Mouse (Mus musculus): Measurements from ENCODE around the gene Sec31a. TPM values are rescaled to one million over a fixed set of nuclear protein-coding genes. Genes with fewer than 3 reads are reported as not detected.
A peak's percentile ranks its signal among the peaks of the same experiment; 100 is the strongest.

Sec31a gene
- polyA plus RNA-seq, 1 experiment from 2014 or later: 120 TPM

DNA sequence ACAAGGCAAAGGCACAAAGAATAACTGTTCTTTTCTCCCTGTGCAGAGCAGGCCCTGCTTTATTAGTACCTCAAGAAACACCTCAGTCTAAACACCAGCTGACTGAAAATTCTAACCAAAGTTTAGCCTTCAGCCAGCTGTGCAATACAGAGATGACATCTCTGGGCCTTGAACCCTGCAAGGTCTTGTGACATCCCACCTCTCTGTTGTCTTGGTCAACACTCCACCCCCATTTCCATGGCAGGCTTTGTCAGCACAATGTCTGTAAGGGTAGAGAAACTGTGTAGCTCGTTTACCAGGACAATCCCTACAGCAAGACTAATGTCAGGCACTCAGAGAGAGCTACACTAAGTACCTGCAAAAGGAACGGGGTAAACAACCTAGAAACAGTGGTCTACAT lies 38.7 kb downstream of the Sec31a start:
- no peak for DNase-seq (ENCODE audit: low spot score)
- 80% methylated on average over 2 of the region's 2 CpGs for WGBS
- H3K36me3 ChIP-seq (replicated peaks; ENCODE audit: control insufficient read depth, insufficient read depth, low read depth, low read length): peaks cover 8% of the 10 kb centered on the region

DNA sequence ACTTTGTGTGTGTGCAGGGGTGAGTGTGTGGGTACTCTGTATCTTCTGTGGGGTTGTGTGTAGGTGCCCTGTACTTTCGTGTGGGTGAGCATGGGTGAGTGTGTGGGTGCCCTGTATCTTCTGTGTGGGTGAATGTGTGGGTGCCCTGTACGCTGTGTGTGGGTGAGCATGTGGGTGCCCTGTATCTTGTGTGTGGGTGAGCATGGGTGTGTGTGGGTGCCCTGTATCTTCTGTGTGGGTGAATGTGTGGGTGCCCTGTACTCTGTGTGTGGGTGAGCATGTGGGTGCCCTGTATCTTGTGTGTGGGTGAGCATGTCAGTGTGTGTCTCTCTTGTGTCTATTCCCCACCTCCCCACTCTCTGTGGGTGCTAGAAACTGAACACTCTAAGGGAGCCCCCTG lies 41.3 kb downstream of the Sec31a start:
- no peak overlapping the region for H3K4me3 ChIP-seq (ENCODE audit: low read depth, low read length)
- H3K9me3 ChIP-seq (replicated peaks; ENCODE audit: control insufficient read depth, low read length): no peaks in the 10 kb centered on the region
- no peak overlapping the region for H3K27ac ChIP-seq (replicated peaks; ENCODE audit: low read depth, low read length)
- no peak overlapping the region for H3K9ac ChIP-seq (replicated peaks; ENCODE audit: low read length)
- DNase-seq (ENCODE audit: low spot score) (no peak), ATAC-seq (replicated peaks; ENCODE audit: insufficient number of reproducible peaks, low FRiP score, low TSS enrichment, low read depth) (peak; percentile 65; the same call in 1 of the 2 replicates)
- WGBS: 96% methylated on average over 2 of the region's 2 CpGs
- H3K4me2 ChIP-seq (ENCODE audit: low read depth, low read length): no peak overlapping the region
- H3K27me3 ChIP-seq (ENCODE audit: control insufficient read depth, insufficient read depth, low read length): no peaks in the 10 kb centered on the region
- H3K36me3 ChIP-seq (replicated peaks; ENCODE audit: control insufficient read depth, insufficient read depth, low read depth, low read length): peaks cover 10% of the 10 kb centered on the region
- no peaks in the 10 kb centered on the region for H3K4me1 ChIP-seq (ENCODE audit: control insufficient read depth, insufficient read depth, low read length)

More for the DNA sequence above, 38.7 kb downstream of the Sec31a start:
- Histone ChIP-seq H3K4me3 (ENCODE audit: low read depth, low read length) (no peak overlapping the region), H3K4me1 (ENCODE audit: control insufficient read depth, insufficient read depth, low read length) (no peaks in the 10 kb centered on the region), H3K27ac (replicated peaks; ENCODE audit: low read depth, low read length) (no peak overlapping the region), H3K27me3 (ENCODE audit: control insufficient read depth, insufficient read depth, low read length) (no peaks in the 10 kb centered on the region), H3K9me3 (replicated peaks; ENCODE audit: control insufficient read depth, low read length) (no peaks in the 10 kb centered on the region), H3K4me2 (ENCODE audit: low read depth, low read length) (no peak overlapping the region), H3K9ac (replicated peaks; ENCODE audit: low read length) (no peak overlapping the region)
- ATAC-seq (replicated peaks; ENCODE audit: insufficient number of reproducible peaks, low FRiP score, low TSS enrichment, low read depth): no peak

DNA sequence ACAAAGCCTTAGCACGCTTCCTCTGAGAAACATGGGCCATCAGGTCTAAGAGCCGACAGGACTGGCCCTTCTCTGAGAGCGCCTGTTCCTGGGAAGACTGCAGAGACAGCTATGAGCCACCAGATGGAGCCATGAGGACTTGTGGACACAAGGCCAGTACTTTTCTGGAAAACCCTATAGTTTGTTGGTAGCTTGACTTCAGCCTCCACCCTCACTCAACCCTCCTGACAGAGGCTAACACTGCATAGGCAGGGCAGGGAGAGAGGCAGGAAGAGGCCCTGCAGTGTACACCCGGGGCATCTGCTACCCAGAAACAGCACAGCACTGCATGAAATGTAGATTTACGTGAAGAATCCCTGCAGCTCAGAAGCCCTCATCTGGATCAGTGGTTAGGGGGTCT lies 42.1 kb downstream of the Sec31a start:
- peaks cover 9% of the 10 kb centered on the region for H3K36me3 ChIP-seq (replicated peaks; ENCODE audit: control insufficient read depth, insufficient read depth, low read depth, low read length)
- peak; percentile 78 for DNase-seq (ENCODE audit: low spot score)
- no peak overlapping the region for H3K4me2 ChIP-seq (ENCODE audit: low read depth, low read length)
- 0 out of 2 replicates have a peak, but pooled peaks have one; percentile 34 for ATAC-seq (replicated peaks; ENCODE audit: insufficient number of reproducible peaks, low FRiP score, low TSS enrichment, low read depth)
- no peak overlapping the region for H3K9ac ChIP-seq (replicated peaks; ENCODE audit: low read length)
- WGBS: 61% methylated on average over 5 of the region's 5 CpGs
- H3K4me1 ChIP-seq (ENCODE audit: control insufficient read depth, insufficient read depth, low read length): no peaks in the 10 kb centered on the region
- no peaks in the 10 kb centered on the region for H3K9me3 ChIP-seq (replicated peaks; ENCODE audit: control insufficient read depth, low read length)
- no peaks in the 10 kb centered on the region for H3K27me3 ChIP-seq (ENCODE audit: control insufficient read depth, insufficient read depth, low read length)
- no peak overlapping the region for H3K4me3 ChIP-seq (ENCODE audit: low read depth, low read length)
- no peak overlapping the region for H3K27ac ChIP-seq (replicated peaks; ENCODE audit: low read depth, low read length)

DNA sequence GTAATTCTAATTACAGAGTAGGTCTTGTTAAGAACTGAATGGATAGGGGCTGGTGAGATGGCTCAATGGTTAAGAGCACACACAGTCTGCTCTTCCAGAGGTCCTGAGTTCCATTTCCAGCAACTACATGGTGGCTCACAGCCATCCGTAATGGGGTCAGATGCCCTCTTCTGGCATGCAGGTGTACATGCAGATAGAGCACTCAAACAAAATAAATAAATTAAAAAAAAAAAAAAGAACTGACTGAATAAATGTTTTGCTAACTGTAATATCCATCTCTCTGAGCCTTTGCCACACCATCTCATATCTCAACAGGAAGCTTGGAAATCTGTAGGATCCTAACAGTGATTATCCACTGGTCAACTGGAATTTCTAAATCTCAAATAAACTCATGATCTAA lies 45.1 kb downstream of the Sec31a start:
- Histone ChIP-seq H3K9ac (replicated peaks; ENCODE audit: low read length) (no peak overlapping the region), H3K36me3 (replicated peaks; ENCODE audit: control insufficient read depth, insufficient read depth, low read depth, low read length) (peaks cover 8% of the 10 kb centered on the region), H3K4me1 (ENCODE audit: control insufficient read depth, insufficient read depth, low read length) (no peaks in the 10 kb centered on the region), H3K27me3 (ENCODE audit: control insufficient read depth, insufficient read depth, low read length) (no peaks in the 10 kb centered on the region), H3K9me3 (replicated peaks; ENCODE audit: control insufficient read depth, low read length) (no peaks in the 10 kb centered on the region), H3K4me2 (ENCODE audit: low read depth, low read length) (no peak overlapping the region), H3K4me3 (ENCODE audit: low read depth, low read length) (no peak overlapping the region), H3K27ac (replicated peaks; ENCODE audit: low read depth, low read length) (no peak overlapping the region)
- WGBS: 57% methylated on average over 1 of the region's 1 CpGs
- ATAC-seq (replicated peaks; ENCODE audit: insufficient number of reproducible peaks, low FRiP score, low TSS enrichment, low read depth) (no peak), DNase-seq (ENCODE audit: low spot score) (no peak)

DNA sequence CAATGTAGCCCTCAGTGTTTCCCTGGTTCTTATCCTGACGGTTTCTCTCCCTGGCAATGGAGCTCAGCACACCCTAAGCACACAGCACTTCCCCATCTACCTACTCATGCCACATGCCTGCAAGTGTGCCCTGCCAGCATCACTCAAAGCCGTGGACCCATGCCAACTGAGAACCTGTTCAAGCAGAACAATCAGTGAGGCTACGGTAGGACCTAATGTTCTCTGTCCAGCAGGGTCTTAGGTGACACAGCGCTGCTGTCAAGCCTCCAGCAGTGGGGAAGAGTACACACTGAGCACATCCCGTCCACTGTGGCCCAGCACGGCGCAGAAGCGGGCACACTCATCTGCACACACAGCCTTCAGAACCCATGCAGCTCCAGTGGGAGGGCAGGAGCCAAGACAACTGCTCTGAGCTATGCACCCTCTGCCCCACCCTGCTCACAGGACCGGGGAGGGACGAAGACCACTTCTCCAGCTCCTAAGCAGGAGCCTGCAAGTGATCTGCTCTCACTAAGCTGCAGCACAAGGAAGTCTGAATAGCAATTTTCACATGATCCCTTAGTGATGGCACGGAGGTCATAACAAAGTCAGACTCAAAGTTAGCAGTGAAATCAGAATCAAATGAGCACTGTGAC lies 46.1 kb downstream of the Sec31a start:
- Histone ChIP-seq H3K9me3 (replicated peaks; ENCODE audit: control insufficient read depth, low read length) (no peaks in the 10 kb centered on the region), H3K27ac (replicated peaks; ENCODE audit: low read depth, low read length) (no peak overlapping the region), H3K4me3 (ENCODE audit: low read depth, low read length) (no peak overlapping the region), H3K9ac (replicated peaks; ENCODE audit: low read length) (no peak overlapping the region), H3K4me2 (ENCODE audit: low read depth, low read length) (no peak overlapping the region), H3K36me3 (replicated peaks; ENCODE audit: control insufficient read depth, insufficient read depth, low read depth, low read length) (peaks cover 11% of the 10 kb centered on the region), H3K27me3 (ENCODE audit: control insufficient read depth, insufficient read depth, low read length) (no peaks in the 10 kb centered on the region), H3K4me1 (ENCODE audit: control insufficient read depth, insufficient read depth, low read length) (no peaks in the 10 kb centered on the region)
- DNase-seq (ENCODE audit: low spot score) (no peak), ATAC-seq (replicated peaks; ENCODE audit: insufficient number of reproducible peaks, low FRiP score, low TSS enrichment, low read depth) (no peak)
- 93% methylated on average over 11 of the region's 11 CpGs for WGBS

DNA sequence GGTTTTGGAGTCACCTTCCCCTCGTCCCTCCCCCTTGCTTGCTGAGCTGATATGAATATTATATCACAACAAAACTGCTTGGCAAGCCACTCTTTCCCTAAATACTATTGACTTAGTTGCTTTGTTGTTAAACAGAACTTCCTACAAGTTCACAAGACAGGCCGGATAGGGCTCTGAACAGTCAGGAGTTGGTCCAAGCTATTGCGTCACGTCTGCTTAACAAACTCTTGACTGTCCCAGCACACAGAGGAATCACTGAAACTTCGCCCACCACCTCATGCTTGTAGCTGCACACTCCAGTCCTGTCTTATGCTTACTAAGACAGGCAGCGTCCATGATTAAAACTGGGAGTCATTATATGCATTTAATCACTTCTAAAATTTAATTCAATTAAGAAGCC lies 46.9 kb downstream of the Sec31a start:
- Histone ChIP-seq H3K4me3 (ENCODE audit: low read depth, low read length) (no peak overlapping the region), H3K9ac (replicated peaks; ENCODE audit: low read length) (no peak overlapping the region), H3K27ac (replicated peaks; ENCODE audit: low read depth, low read length) (no peak overlapping the region), H3K4me2 (ENCODE audit: low read depth, low read length) (no peak overlapping the region), H3K36me3 (replicated peaks; ENCODE audit: control insufficient read depth, insufficient read depth, low read depth, low read length) (peaks cover 15% of the 10 kb centered on the region), H3K27me3 (ENCODE audit: control insufficient read depth, insufficient read depth, low read length) (no peaks in the 10 kb centered on the region), H3K4me1 (ENCODE audit: control insufficient read depth, insufficient read depth, low read length) (no peaks in the 10 kb centered on the region), H3K9me3 (replicated peaks; ENCODE audit: control insufficient read depth, low read length) (no peaks in the 10 kb centered on the region)
- ATAC-seq (replicated peaks; ENCODE audit: insufficient number of reproducible peaks, low FRiP score, low TSS enrichment, low read depth) (no peak), DNase-seq (ENCODE audit: low spot score) (no peak)
- 94% methylated on average over 6 of the region's 6 CpGs for WGBS

DNA sequence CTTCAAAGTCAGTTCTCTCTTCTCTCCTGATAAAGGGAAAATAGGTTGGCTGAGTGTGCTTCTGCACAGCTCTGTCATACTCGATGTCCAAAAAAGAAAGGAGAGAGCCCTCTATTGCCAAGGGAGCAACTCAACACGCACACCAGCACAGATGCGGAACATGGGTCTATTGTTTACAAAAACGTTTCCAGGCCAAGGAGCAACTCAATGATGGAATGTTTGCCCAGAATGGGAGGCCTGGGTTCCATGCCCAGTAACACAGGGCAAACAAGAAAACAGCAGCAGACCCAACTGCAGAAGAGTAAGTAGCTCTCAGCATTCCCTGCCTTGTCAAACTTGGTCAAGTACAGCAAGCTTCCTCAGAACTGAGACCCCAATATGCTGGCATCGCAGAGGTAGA lies 47.5 kb downstream of the Sec31a start:
- no peaks in the 10 kb centered on the region for H3K9me3 ChIP-seq (replicated peaks; ENCODE audit: control insufficient read depth, low read length)
- H3K27ac ChIP-seq (replicated peaks; ENCODE audit: low read depth, low read length): no peak overlapping the region
- no peaks in the 10 kb centered on the region for H3K27me3 ChIP-seq (ENCODE audit: control insufficient read depth, insufficient read depth, low read length)
- 87% methylated on average over 5 of the region's 5 CpGs for WGBS
- H3K9ac ChIP-seq (replicated peaks; ENCODE audit: low read length): no peak overlapping the region
- no peak overlapping the region for H3K4me3 ChIP-seq (ENCODE audit: low read depth, low read length)
- no peaks in the 10 kb centered on the region for H3K4me1 ChIP-seq (ENCODE audit: control insufficient read depth, insufficient read depth, low read length)
- ATAC-seq (replicated peaks; ENCODE audit: insufficient number of reproducible peaks, low FRiP score, low TSS enrichment, low read depth) (no peak), DNase-seq (ENCODE audit: low spot score) (no peak)
- H3K4me2 ChIP-seq (ENCODE audit: low read depth, low read length): no peak overlapping the region
- H3K36me3 ChIP-seq (replicated peaks; ENCODE audit: control insufficient read depth, insufficient read depth, low read depth, low read length): peaks cover 18% of the 10 kb centered on the region

DNA sequence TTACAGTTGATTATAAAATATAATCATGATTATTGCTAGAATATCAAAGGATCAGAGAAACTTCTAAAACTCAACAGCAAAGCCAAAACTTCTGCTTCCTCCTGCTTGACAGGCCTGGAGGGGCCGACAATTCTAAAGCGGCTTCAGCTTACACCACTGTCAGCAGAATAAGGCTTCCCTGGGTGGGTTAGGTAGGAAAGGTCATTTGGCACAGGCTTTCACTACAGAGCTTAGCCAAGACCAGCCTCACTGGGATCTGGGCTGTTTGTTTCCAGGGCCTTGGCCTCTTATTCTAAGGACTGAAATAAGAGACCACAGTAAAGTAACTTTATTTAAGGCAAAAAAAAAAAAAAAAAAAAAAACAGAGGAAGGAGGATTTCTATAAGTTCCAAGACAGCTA lies 49.0 kb downstream of the Sec31a start:
- Histone ChIP-seq H3K9me3 (replicated peaks; ENCODE audit: control insufficient read depth, low read length) (no peaks in the 10 kb centered on the region), H3K27ac (replicated peaks; ENCODE audit: low read depth, low read length) (no peak overlapping the region), H3K36me3 (replicated peaks; ENCODE audit: control insufficient read depth, insufficient read depth, low read depth, low read length) (peaks cover 21% of the 10 kb centered on the region), H3K27me3 (ENCODE audit: control insufficient read depth, insufficient read depth, low read length) (no peaks in the 10 kb centered on the region), H3K4me3 (ENCODE audit: low read depth, low read length) (no peak overlapping the region), H3K4me1 (ENCODE audit: control insufficient read depth, insufficient read depth, low read length) (no peaks in the 10 kb centered on the region), H3K9ac (replicated peaks; ENCODE audit: low read length) (no peak overlapping the region), H3K4me2 (ENCODE audit: low read depth, low read length) (no peak overlapping the region)
- no peak for ATAC-seq (replicated peaks; ENCODE audit: insufficient number of reproducible peaks, low FRiP score, low TSS enrichment, low read depth)
- DNase-seq (ENCODE audit: low spot score): no peak
- 89% methylated on average over 2 of the region's 2 CpGs for WGBS

Measured in embryonic facial prominence, embryonic 11.5 days (tissue).